Mouse (Mus musculus) forebrain, embryonic 10.5 days (tissue): ENCODE measurements at regions not wholly inside any gene's neighbourhood (a gene's known extent, or its start where the extent isn't known, plus 50 kb on each side); places are given as distances from the start of the nearest gene placed in this dataset.
A peak's percentile ranks its signal among the peaks of the same experiment; 100 is the strongest.

ENCODE experiments used
- DNase-seq: peaks from one replicate; pipeline ENCODE4 v3.0.0-alpha.2; 2017; ENCODE audit warnings: low spot score; ENCODE audit errors: extremely low spot score
- H3K27ac ChIP-seq: fragments of 300-500 bp; sonication (generic); 2 replicates; pipeline ENCODE4 v1.5.1; 2016; ENCODE audit warnings: mild to moderate bottlenecking
- H3K27me3 ChIP-seq: fragments of 300-500 bp; sonication (generic); 2 replicates; pipeline ENCODE4 v1.6.1; 2016; ENCODE audit warnings: mild to moderate bottlenecking; ENCODE audit not compliant: poor library complexity, severe bottlenecking
- H3K36me3 ChIP-seq: fragments of 300-500 bp; sonication (generic); replicated peaks from 2 replicates; pipeline ENCODE4 v1.6.1; 2016; ENCODE audit warnings: mild to moderate bottlenecking, moderate library complexity
- H3K4me1 ChIP-seq: fragments of 300-500 bp; sonication (generic); 2 replicates; pipeline ENCODE4 v1.6.1; 2016
- H3K4me3 ChIP-seq: fragments of 300-500 bp; sonication (generic); 2 replicates; pipeline ENCODE4 v1.5.1; 2016; ENCODE audit warnings: mild to moderate bottlenecking, moderate library complexity
- H3K9me3 ChIP-seq: fragments of 300-500 bp; sonication (generic); 2 replicates; pipeline ENCODE4 v1.6.1; 2016; ENCODE audit warnings: mild to moderate bottlenecking, moderate library complexity
- WGBS: fragments of 180-500 bp; shearing (Covaris S2); methylation state at CpG from one replicate; pipeline ENCODE4 v1.1.7; 2016; 5-methylcytosine and 5-hydroxymethylcytosine counted together

- Histone ChIP-seq H3K27me3 (peaks cover 4% of the 10 kb centered on the region; the same call in 1 of the 2 replicates), H3K4me3 (no peak overlapping the region), H3K27ac (no peak overlapping the region), H3K9me3 (peaks cover 13% of the 10 kb centered on the region), H3K36me3 (no peaks in the 10 kb centered on the region), H3K4me1 (peaks cover 12% of the 10 kb centered on the region)
- 91% methylated on average over 1 of the region's 1 CpGs for WGBS
- DNase-seq, result no peak
These were observed 136.3 kb downstream of the Tomm20 start for GRCm38 (mm10) chr8:126809321-126809720.

DNA sequence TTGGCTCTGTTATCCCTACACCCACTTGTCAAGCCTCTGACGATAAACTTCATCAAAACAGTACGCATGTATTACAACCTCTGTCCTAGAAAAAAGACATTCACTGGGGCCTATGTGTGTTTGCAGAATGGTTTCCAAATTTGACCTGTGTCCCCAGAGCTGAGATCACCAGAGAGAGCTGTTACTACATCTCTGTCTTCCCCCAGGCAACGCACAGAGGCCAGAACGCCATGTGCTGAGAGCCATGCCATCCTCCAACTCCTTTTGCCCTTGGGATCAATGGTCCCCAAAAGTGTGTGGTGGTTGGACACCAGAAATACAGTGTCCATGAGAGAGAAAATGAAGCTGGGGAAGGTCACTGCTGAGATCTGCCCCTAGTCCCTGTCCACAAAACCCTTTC lies 137.1 kb downstream of the Tomm20 start:
- H3K36me3 ChIP-seq, result no peaks in the 10 kb centered on the region
- DNase-seq, result no peak
- WGBS, result 91% methylated on average over 4 of the region's 4 CpGs
- no peak overlapping the region for H3K4me3 ChIP-seq
- H3K27ac ChIP-seq, result no peak overlapping the region
- H3K4me1 ChIP-seq, result peaks cover 12% of the 10 kb centered on the region
- peaks cover 9% of the 10 kb centered on the region for H3K9me3 ChIP-seq
- H3K27me3 ChIP-seq, result peaks cover 4% of the 10 kb centered on the region; the same call in 1 of the 2 replicates

DNA sequence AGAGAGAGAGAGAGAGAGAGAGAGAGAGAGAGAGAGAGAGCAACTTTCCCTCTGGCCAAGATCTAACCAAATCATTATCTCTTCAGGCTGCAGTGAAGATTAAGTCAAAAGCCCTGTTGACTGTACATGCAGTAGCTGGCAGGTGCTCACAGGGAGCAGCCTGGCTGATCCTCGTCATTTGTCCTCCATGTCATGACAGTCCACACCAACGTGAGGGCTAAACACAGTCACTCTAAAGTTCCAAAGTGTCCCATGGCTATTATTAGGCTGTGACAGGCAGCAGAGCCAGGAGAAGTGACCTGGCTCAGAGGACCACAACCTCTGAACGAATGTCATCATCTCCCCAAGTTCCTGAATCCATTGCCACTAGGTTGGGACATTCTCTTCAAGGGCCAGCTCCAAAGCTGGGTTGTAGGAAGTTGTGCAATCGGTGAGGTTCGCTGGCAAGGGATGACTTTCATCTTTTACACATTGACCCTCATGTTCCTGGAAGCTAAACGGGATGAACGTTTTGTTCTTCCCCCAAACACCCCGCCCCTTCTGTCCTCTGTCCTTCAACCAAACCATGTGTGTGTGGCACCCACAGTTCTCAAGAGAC lies 138.4 kb downstream of the Tomm20 start:
- Histone ChIP-seq H3K27me3 (peaks cover 4% of the 10 kb centered on the region; the same call in 1 of the 2 replicates), H3K9me3 (no peaks in the 10 kb centered on the region), H3K36me3 (no peaks in the 10 kb centered on the region), H3K4me3 (no peak overlapping the region), H3K4me1 (peaks cover 12% of the 10 kb centered on the region), H3K27ac (no peak overlapping the region)
- WGBS, result 82% methylated on average over 8 of the region's 8 CpGs
- no peak for DNase-seq

DNA sequence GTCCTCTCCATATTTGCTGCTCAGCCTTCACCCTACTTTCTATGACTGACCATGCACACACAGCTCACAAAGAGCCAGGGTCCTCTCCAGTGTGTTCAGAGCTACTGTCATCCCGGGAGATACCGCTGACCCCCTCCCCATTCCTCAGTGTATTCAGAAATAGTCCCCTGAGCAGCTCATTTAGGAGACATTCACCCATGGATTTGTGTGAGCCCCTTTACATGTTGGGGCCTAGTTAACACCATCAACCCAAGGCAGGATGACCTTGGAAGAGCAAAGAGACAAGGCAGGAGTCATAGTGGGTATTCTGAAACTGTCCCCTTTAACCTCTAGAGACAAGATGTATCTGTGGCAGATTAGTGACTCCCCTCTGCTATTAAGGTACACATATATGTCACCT lies 139.1 kb downstream of the Tomm20 start:
- Histone ChIP-seq H3K4me3 (no peak overlapping the region), H3K36me3 (no peaks in the 10 kb centered on the region), H3K27ac (no peak overlapping the region), H3K9me3 (no peaks in the 10 kb centered on the region), H3K4me1 (peaks cover 12% of the 10 kb centered on the region), H3K27me3 (peaks cover 4% of the 10 kb centered on the region; the same call in 1 of the 2 replicates)
- 89% methylated on average over 2 of the region's 2 CpGs for WGBS
- DNase-seq, result no peak

- H3K27ac ChIP-seq, result peak overlapping the region; percentile 80; the same call in 1 of the 2 replicates
- H3K4me1 ChIP-seq, result peaks cover 12% of the 10 kb centered on the region
- H3K27me3 ChIP-seq, result peaks cover 4% of the 10 kb centered on the region; the same call in 1 of the 2 replicates
- H3K4me3 ChIP-seq, result no peak overlapping the region
- no peaks in the 10 kb centered on the region for H3K9me3 ChIP-seq
- no peaks in the 10 kb centered on the region for H3K36me3 ChIP-seq
- WGBS, result 81% methylated on average over 3 of the region's 3 CpGs
- DNase-seq, result no peak
These were observed 139.5 kb downstream of the Tomm20 start for GRCm38 (mm10) chr8:126806181-126806560.

DNA sequence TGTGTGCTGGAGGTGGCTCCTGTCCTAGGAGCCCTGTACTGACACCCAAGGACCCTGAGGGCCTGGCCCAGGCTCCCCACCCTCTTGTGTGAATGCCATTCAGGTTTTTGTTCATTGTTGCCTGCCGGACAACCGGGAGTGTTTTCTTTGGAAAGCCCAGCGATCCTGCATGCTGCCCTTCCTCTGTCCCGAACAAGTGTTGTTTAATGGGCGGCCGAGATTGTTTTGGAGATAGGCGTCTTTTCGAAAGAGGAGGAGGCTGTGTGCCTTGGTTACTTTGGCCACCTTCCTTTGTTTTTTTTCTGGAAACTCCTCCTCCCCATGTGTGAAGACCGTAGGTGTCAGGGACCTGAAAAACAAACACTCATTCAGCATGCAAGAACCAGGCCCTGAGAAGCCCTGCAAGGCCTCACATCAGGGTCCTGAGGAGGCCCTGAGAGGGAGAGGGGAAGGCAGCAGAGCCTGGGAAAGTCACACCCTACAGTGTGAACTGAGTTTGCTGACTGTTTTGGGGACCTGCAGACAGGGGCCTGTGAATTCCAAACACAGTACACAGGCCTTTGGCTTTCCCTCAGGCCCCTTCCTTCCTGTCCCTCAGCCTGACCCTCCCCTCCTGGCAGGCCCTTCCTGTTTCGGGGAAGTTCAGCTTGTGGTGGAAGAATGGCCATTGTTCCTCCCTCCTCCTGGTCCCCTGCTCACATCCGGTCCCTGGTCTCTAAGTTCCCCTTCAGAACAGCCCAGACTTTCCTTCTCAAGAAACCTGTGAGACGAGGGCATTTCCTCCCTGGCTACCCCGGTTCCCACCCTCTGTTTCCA lies 140.1 kb downstream of the Tomm20 start:
- H3K27me3 ChIP-seq, result peaks cover 4% of the 10 kb centered on the region; the same call in 1 of the 2 replicates
- peak overlapping the region; percentile 80 for H3K27ac ChIP-seq
- peaks cover 12% of the 10 kb centered on the region for H3K4me1 ChIP-seq
- no peaks in the 10 kb centered on the region for H3K36me3 ChIP-seq
- DNase-seq, result no peak
- H3K9me3 ChIP-seq, result no peaks in the 10 kb centered on the region
- no peak overlapping the region for H3K4me3 ChIP-seq
- 70% methylated on average over 13 of the region's 13 CpGs for WGBS

DNA sequence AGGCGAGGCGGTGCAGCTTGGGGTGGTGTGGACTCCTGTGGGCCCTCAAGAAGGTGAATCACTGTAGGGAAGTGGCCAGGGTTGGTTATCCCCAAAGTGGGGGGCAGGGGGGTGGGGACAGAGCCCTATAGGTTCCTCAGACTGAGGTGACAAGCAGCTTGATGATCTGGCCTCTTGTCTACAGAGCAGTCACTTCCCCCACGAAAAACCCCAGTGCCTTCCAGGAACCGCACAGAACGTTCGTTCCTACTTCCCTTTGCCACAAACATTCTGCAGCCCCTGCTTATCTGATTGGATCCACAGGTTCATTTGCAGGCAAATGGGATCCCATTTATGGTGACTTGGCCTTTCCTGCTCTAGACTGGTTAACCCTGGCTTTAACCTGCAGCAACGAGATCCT lies 141.5 kb downstream of the Tomm20 start:
- no peaks in the 10 kb centered on the region for H3K9me3 ChIP-seq
- no peak overlapping the region for H3K27ac ChIP-seq
- H3K4me1 ChIP-seq, result peaks cover 12% of the 10 kb centered on the region
- H3K27me3 ChIP-seq, result no peaks in the 10 kb centered on the region
- 90% methylated on average over 7 of the region's 7 CpGs for WGBS
- H3K4me3 ChIP-seq, result no peak overlapping the region
- H3K36me3 ChIP-seq, result no peaks in the 10 kb centered on the region
- no peak for DNase-seq

DNA sequence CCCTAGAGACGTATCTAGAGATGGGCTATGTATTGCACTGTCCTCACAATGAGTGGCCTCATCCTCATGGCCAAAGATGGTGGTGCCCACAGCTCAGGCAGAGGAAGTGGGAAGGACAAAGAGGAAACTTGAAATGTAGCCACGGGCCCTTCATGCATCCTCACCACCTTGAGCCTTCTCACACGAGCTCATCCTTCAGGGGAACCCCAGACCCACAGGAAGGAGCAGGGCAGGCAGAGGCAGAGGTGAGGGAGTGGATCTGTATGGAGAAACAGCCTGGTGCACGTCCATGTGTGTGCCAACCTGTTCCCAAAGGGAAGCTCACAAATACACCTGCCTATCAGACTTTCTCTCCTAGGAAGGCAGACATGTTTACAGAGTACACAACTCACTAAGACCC lies 143.0 kb downstream of the Tomm20 start:
- 82% methylated on average over 4 of the region's 4 CpGs for WGBS
- no peak for DNase-seq
- H3K27me3 ChIP-seq, result no peaks in the 10 kb centered on the region

GRCm38 (mm10) chr8:126800976-126801375 lies 144.7 kb downstream of the Tomm20 start:
- WGBS, result 85% methylated on average over 6 of the region's 6 CpGs
- Histone ChIP-seq H3K27me3 (no peaks in the 10 kb centered on the region), H3K4me1 (peaks cover 17% of the 10 kb centered on the region), H3K9me3 (no peaks in the 10 kb centered on the region), H3K4me3 (no peak overlapping the region), H3K27ac (no peak overlapping the region), H3K36me3 (no peaks in the 10 kb centered on the region)
- DNase-seq, result no peak

More for the DNA sequence above, 143.0 kb downstream of the Tomm20 start:
- no peaks in the 10 kb centered on the region for H3K9me3 ChIP-seq
- no peak overlapping the region for H3K27ac ChIP-seq
- no peaks in the 10 kb centered on the region for H3K36me3 ChIP-seq
- H3K4me1 ChIP-seq, result peaks cover 17% of the 10 kb centered on the region
- H3K4me3 ChIP-seq, result no peak overlapping the region

DNA sequence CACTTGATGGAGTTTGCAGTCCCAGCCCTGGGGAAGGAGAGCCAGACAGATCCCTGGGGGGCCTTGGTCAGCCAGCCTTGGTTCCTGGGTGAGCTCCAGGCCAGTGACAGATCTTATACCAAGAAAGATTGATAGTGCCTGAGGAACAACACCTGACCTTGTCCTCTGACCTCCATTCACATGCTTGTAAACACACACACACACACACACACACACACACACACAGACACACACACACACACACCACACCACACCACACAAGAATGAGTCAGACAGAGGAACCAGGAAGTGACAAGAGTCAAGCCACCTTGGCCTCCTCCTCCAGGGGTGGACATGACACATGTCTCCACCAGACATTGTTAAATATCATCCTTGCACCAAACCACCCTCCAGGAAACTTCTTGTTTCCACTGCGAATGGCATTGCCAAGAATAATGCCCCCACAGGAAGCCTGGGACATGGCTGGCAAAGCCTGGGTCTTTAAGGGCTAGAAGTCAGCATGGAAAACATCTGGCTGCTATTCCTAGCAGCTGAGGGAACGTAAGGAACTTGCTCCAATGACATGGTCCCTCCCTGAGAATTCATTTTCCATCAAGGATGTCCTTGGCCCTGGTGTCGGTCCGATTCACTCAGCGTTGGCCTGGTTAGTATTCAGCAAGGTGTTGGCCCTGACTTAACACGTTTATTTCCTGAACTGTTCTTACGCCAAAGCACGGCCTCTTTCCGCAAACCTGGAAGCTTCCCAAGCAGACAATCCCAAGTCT lies 147.9 kb downstream of the Tomm20 start:
- H3K9me3 ChIP-seq, result no peaks in the 10 kb centered on the region
- no peaks in the 10 kb centered on the region for H3K36me3 ChIP-seq
- 0 out of 2 replicates have a peak, but pooled peaks cover 5% of the 10 kb centered on the region for H3K4me1 ChIP-seq
- DNase-seq, result no peak
- WGBS, result 95% methylated on average over 9 of the region's 9 CpGs
- no peak overlapping the region for H3K4me3 ChIP-seq
- H3K27me3 ChIP-seq, result no peaks in the 10 kb centered on the region
- no peak overlapping the region for H3K27ac ChIP-seq

DNA sequence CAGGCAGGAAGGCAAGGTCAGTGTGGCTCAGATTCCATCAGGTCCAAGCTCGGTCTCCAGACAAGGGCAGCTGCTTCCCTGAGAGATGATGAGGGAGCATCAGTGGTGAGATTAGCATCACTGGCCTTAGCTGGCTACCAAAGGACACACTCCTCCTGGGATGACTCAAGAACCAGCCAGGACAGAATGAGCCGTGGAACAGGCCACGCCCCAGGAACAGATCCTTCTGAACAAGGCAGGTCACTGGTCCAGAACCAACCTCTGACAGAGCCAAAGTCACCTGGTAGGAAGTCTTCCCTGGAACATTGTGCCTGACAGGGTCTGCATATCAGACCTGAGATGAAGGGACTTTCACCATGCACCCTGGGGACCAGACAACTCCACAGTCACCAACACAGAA lies 152.0 kb downstream of the Tomm20 start:
- peaks cover 12% of the 10 kb centered on the region; the same call in 1 of the 2 replicates for H3K4me1 ChIP-seq
- H3K27me3 ChIP-seq, result no peaks in the 10 kb centered on the region
- H3K9me3 ChIP-seq, result no peaks in the 10 kb centered on the region
- no peak overlapping the region for H3K4me3 ChIP-seq
- 91% methylated on average over 3 of the region's 3 CpGs for WGBS
- no peak for DNase-seq
- H3K27ac ChIP-seq, result 0 out of 2 replicates have a peak overlapping the region, but pooled peaks have one; percentile 30
- no peaks in the 10 kb centered on the region for H3K36me3 ChIP-seq

DNA sequence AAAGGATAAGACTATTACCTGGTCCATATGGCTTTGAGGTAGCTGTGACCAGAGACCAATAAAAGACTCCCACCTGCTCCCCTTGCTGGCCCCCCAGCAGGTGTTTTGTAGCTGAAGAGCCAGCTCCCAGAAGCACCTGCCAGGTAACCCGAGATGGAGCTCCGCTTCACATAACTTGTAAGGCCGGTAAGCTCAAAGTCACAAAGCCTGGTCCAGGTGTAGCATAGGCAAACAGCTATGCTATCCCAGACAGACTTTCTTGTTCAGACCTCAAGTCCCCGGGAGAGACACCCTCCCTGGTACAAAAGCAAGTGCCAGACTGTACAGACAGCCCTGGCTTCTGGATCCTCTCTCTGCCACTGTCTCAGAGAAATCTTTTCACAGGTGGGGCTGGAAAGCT lies 154.6 kb downstream of the Tomm20 start:
- Histone ChIP-seq H3K9me3 (peaks cover 3% of the 10 kb centered on the region; the same call in 1 of the 2 replicates), H3K27ac (no peak overlapping the region)
- WGBS, result 72% methylated on average over 4 of the region's 4 CpGs

More for the DNA sequence above, 154.6 kb downstream of the Tomm20 start:
- Histone ChIP-seq H3K4me1 (peaks cover 13% of the 10 kb centered on the region), H3K4me3 (no peak overlapping the region), H3K27me3 (no peaks in the 10 kb centered on the region), H3K36me3 (no peaks in the 10 kb centered on the region)
- DNase-seq, result no peak
